Mouse (Mus musculus) adrenal gland, adult (tissue): ENCODE measurements at regions not wholly inside any gene's neighbourhood (a gene's known extent, or its start where the extent isn't known, plus 50 kb on each side); places are given as distances from the start of the nearest gene placed in this dataset.

Experiments
- DNase-seq, 2 experiments: peaks; one replicate each; pipeline ENCODE4 v3.0.0; 2022 to 2023; ENCODE audit warnings: low spot score in 1 of 2; ENCODE audit not compliant: inconsistent age in 2 of 2

GRCm38 (mm10) chr5:43422815-43423687, 92.3 kb upstream of the C1qtnf7 start:
- peak; percentile 67 to 92 for DNase-seq

GRCm38 (mm10) chr5:43424551-43425257, 90.6 kb upstream of the C1qtnf7 start:
- no peak for DNase-seq

- DNase-seq: peak in 1 of 2 experiments; percentile 24
These were observed 82.0 kb upstream of the C1qtnf7 start for GRCm38 (mm10) chr5:43433337-43433736.

- DNase-seq: no peak
These were observed 76.1 kb upstream of the C1qtnf7 start for GRCm38 (mm10) chr5:43439191-43439590.

GRCm38 (mm10) chr5:43441306-43441705, 74.0 kb upstream of the C1qtnf7 start:
- DNase-seq: no peak

- DNase-seq: no peak
These were observed 70.6 kb upstream of the C1qtnf7 start for GRCm38 (mm10) chr5:43444582-43445214.

- no peak for DNase-seq
These were observed 69.7 kb upstream of the C1qtnf7 start for GRCm38 (mm10) chr5:43445620-43446019.

- DNase-seq: no peak
These were observed 69.0 kb upstream of the C1qtnf7 start for GRCm38 (mm10) chr5:43446295-43446694.

- DNase-seq: no peak
These were observed 59.3 kb upstream of the C1qtnf7 start for GRCm38 (mm10) chr5:43456018-43456417.

- no peak for DNase-seq
These were observed 57.6 kb upstream of the C1qtnf7 start for GRCm38 (mm10) chr5:43457725-43458124.

- no peak for DNase-seq
These were observed 53.2 kb upstream of the C1qtnf7 start for GRCm38 (mm10) chr5:43461987-43462715.
